Mouse (Mus musculus) WW6 (cell line): ENCODE measurements around the gene Hsd3b4.
"Not testable (repeated sequence)": the region's sequence is repeated elsewhere in the genome, so short reads cannot be mapped to it uniquely, and the experiment has no call there.

Experiments used
- DNase-seq: peaks from one replicate; pipeline ENCODE4 v3.0.0-alpha.2; 2013; ENCODE audit warnings: low read depth, low spot score

The Hsd3b4 gene

DNA sequence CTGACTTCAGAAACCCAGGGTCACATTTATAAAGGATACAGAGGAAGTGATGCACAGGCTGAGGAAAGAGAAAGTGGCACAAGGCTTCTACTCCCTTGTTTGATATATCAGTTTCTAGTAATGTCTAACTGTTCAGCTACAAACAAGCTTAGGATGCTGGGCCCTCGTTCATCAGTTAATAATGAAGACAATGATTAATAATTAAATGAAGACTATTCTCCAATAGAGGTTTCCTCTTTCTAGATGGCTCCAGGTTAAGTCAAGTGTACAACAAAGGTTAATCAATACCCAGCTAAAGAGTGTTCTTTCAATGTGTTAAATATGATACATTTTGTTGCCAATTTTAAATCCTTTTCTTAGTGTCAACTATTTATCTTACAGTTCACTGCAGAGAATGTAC lies at the start of gene Hsd3b4:
TSS of gene Hsd3b4 (minus strand) at position 101 of the 400 bp plus-strand sequence.
- DNase-seq: not testable (repeated sequence)

DNA sequence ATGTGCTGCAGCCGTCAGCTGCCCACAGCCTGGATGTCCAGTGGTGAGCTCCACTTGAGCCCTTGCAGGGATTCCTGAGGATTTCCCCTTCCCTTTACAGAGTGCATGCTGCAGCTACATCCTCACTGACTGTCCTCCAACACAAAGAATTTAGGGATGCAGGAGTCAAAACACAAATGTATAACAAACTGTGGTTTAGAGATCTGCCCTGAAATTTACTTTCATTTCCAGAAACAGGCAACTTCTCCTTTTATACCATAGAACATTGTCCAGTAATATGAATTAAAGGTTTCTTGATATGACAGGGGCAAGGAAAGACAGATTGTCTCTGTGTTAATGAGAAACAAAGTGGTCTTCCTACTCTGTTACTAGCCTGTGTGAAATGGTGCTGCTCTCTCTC lies 40.5 kb upstream of the Hsd3b4 start:
- DNase-seq: not testable (repeated sequence)

DNA sequence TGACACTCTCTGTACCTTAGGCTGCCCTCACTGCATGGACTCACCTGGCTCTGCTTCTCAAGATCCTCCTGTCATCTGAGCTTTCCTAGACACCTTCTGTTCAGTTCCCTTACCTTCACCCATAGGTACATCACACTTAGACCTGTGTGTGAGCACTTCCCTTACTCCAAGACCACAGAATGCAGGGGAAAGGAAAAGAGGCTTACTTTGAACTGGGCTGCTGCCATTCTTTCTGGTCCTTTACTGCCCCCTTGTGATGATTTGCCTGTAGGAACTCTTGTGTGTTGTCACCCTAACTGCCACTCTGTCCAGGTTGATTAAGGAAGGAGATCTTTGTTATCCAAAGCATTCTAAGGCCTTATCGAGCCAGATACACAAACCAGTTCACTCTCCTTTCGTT lies 39.9 kb upstream of the Hsd3b4 start:
- not testable (repeated sequence) for DNase-seq

DNA sequence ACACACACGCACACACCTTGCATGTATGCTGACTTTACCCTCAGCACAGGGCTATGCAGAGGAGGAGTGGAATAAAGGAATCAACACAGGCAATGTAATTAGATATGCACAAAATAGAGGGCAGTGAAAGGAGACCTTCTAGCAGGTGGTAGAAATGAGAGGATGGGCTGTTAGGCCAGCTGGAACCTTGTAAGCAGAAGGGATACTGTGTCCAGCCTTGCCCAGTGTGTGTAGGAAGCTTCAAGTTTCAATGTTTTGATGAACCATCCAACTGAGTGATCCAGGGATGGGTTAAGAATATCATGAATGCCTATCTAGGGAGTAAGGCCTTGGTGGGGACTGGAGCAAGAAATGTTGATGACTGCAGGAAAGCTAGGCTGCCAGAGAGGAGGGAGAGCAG lies 38.2 kb upstream of the Hsd3b4 start:
- DNase-seq: not testable (repeated sequence)

DNA sequence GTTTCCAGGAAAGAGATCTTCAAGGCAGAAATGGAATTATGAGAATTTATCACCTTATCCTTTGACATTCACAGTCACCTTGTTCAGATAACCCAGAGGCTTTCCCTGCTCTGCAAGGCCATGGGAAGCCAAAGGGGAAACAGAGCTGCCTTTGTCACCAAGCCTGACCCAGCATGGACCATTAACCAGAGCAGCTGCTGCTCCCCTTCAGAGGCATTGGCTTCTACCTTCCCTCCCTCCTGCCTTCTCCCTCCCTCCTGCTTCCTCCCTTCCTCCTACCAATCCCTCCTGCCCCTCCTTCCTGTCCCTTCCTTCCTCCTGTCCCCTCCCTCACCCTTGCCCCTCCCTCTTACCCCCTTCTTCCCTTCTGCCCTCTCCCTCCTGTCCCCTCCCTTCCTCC lies 37.3 kb upstream of the Hsd3b4 start:
- DNase-seq: not testable (repeated sequence)

- not testable (repeated sequence) for DNase-seq
Observed at GRCm38 (mm10) chr3:98524978-98525377, 14.7 kb upstream of the Hsd3b4 start.

GRCm38 (mm10) chr3:98524552-98524951 lies 14.2 kb upstream of the Hsd3b4 start:
- not testable (repeated sequence) for DNase-seq

GRCm38 (mm10) chr3:98522779-98523178 lies 12.5 kb upstream of the Hsd3b4 start:
- not testable (repeated sequence) for DNase-seq

- DNase-seq: not testable (repeated sequence)
Observed at GRCm38 (mm10) chr3:98507229-98507628, 3.1 kb downstream of the Hsd3b4 start.

- not testable (repeated sequence) for DNase-seq
Observed at GRCm38 (mm10) chr3:98497401-98497800, 12.9 kb downstream of the Hsd3b4 start.

DNA sequence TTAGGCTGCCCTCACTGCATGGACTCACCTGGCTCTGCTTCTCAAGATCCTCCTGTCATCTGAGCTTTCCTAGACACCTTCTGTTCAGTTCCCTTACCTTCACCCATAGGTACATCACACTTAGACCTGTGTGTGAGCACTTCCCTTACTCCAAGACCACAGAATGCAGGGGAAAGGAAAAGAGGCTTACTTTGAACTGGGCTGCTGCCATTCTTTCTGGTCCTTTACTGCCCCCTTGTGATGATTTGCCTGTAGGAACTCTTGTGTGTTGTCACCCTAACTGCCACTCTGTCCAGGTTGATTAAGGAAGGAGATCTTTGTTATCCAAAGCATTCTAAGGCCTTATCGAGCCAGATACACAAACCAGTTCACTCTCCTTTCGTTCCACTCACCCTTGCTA lies 13.6 kb downstream of the Hsd3b4 start:
- DNase-seq: not testable (repeated sequence)

DNA sequence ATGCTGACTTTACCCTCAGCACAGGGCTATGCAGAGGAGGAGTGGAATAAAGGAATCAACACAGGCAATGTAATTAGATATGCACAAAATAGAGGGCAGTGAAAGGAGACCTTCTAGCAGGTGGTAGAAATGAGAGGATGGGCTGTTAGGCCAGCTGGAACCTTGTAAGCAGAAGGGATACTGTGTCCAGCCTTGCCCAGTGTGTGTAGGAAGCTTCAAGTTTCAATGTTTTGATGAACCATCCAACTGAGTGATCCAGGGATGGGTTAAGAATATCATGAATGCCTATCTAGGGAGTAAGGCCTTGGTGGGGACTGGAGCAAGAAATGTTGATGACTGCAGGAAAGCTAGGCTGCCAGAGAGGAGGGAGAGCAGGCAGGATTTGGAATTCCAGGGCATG lies 15.3 kb downstream of the Hsd3b4 start:
- DNase-seq: not testable (repeated sequence)

GRCm38 (mm10) chr3:98494184-98494583 lies 16.1 kb downstream of the Hsd3b4 start:
- DNase-seq: not testable (repeated sequence)

GRCm38 (mm10) chr3:98471499-98471898 lies 38.8 kb downstream of the Hsd3b4 start:
- not testable (repeated sequence) for DNase-seq

GRCm38 (mm10) chr3:98471057-98471456 lies 39.3 kb downstream of the Hsd3b4 start:
- DNase-seq: not testable (repeated sequence)

DNA sequence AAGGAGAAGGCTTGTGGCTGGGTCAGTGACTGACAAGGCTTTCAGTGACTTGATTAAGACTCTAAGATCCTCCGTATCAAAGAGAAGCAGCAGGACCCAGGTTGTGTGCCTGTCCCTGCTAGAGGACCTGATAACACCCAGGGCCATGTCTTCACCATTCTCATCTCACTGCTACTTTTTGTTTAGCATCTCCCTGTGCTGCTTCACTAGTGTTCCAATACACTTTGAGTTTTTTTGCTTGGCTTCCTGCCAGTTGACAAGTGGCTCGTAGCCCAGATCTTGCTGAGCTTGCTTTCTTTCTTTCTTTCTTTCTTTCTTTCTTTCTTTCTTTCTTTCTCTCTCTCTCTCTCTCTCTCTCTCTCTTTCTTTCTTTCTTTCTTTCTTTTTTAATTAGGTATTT lies 41.0 kb downstream of the Hsd3b4 start:
- not testable (repeated sequence) for DNase-seq

DNA sequence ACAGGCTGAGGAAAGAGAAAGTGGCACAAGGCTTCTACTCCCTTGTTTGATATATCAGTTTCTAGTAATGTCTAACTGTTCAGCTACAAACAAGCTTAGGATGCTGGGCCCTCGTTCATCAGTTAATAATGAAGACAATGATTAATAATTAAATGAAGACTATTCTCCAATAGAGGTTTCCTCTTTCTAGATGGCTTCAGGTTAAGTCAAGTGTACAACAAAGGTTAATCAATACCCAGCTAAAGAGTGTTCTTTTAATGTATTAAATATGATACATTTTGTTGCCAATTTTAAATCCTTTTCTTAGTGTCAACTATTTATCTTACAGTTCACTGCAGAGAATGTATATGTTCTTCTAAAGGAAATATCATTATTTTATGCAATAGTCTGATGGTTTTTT lies 53.3 kb downstream of the Hsd3b4 start, which contains the start of gene Gm4450:
TSS of gene Gm4450 (minus strand) at position 101 of the 400 bp plus-strand sequence.
- DNase-seq: not testable (repeated sequence)

DNA sequence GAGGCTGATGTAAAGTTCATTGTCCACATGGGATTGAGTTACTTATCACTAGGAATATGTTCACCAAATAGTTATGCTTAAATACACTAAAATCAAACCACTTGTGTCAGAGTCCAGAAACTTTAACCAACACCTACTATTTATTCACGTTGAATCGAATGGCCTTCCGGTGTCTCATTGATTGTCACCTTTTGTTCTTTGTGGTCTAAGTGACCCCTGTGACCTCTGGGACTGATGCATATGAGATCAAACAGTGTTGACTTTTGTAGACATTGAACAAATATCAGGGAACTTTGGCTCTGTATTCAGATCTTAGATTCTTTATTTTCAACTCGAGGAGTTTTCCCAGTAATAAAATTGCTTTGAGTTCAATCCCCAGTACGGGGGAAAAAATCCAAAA lies 56.5 kb downstream of the Hsd3b4 start:
- not testable (repeated sequence) for DNase-seq
